Mouse (Mus musculus) limb, embryonic 14.5 days (tissue): ENCODE data around the gene Myct1. TPM values are rescaled to one million over a fixed set of nuclear protein-coding genes. Genes with fewer than 3 reads are reported as not detected.

Experiments
- ATAC-seq: fragments of 200-750 bp; cut with Nextera tagmentation; 2 replicates; pipeline ENCODE4 v1.8.0; 2017; ENCODE audit warnings: low read depth, moderate number of reproducible peaks, moderate TSS enrichment; ENCODE audit not compliant: low FRiP score
- DNase-seq: peaks from one replicate; pipeline ENCODE4 v3.0.0-alpha.2; 2015; ENCODE audit warnings: low spot score
- H3K27ac ChIP-seq: fragments of 300-500 bp; sonication (generic); replicated peaks from 2 replicates; pipeline ENCODE4 v1.5.1; 2014; ENCODE audit warnings: low read depth, mild to moderate bottlenecking, low read length, moderate library complexity, mixed read lengths
- H3K27me3 ChIP-seq: fragments of 300-500 bp; sonication (generic); 2 replicates; pipeline ENCODE4 v1.6.1; 2014; ENCODE audit warnings: low read length, mixed read lengths; ENCODE audit not compliant: control insufficient read depth, insufficient read depth
- H3K36me3 ChIP-seq: fragments of 300-500 bp; sonication (generic); 2 replicates; pipeline ENCODE4 v1.6.1; 2014; ENCODE audit warnings: mild to moderate bottlenecking, low read length, moderate library complexity, mixed read lengths; ENCODE audit not compliant: control insufficient read depth, insufficient read depth
- H3K4me1 ChIP-seq: fragments of 300-500 bp; sonication (generic); 2 replicates; pipeline ENCODE4 v1.6.1; 2014; ENCODE audit warnings: antibody characterized with exemption, low read length, mixed read lengths; ENCODE audit not compliant: control insufficient read depth, insufficient read depth
- H3K4me2 ChIP-seq: fragments of 300-500 bp; sonication (generic); replicated peaks from 2 replicates; pipeline ENCODE4 v1.6.1; 2014; ENCODE audit warnings: low read depth, mild to moderate bottlenecking, low read length, moderate library complexity; ENCODE audit not compliant: severe bottlenecking
- H3K4me3 ChIP-seq: fragments of 300-500 bp; sonication (generic); replicated peaks from 2 replicates; pipeline ENCODE4 v1.5.1; 2014; ENCODE audit warnings: low read length
- H3K9ac ChIP-seq: fragments of 300-500 bp; sonication (generic); 2 replicates; pipeline ENCODE4 v1.6.1; 2014; ENCODE audit warnings: mild to moderate bottlenecking, low read depth, low read length, moderate library complexity; ENCODE audit not compliant: severe bottlenecking
- H3K9me3 ChIP-seq: fragments of 300-500 bp; sonication (generic); 2 replicates; pipeline ENCODE4 v1.6.1; 2016; ENCODE audit warnings: low read length; ENCODE audit not compliant: control insufficient read depth
- POLR2A ChIP-seq: fragments of 200-500 bp; IDR thresholded peaks from 2 replicates; pipeline ENCODE4 v1.8.0; 2012; ENCODE audit warnings: inconsistent platforms, mild to moderate bottlenecking, moderate library complexity, borderline replicate concordance; ENCODE audit not compliant: insufficient read depth, insufficient read length; ENCODE audit errors: extremely low read depth
- WGBS: fragments of 180-500 bp; shearing (Covaris S2); extraction: QIAGEN DNeasy Blood & Tissue Kit; methylation state at CpG from one replicate; pipeline ENCODE4 v1.1.7; 2014; 5-methylcytosine and 5-hydroxymethylcytosine counted together
- polyA plus RNA-seq, 2 experiments: library from polyadenylated mRNA; depleted of rRNA in 1 of 2; stranded (reverse) in 1 of 2; unstranded in 1 of 2; fragments of >200 nt; fragmentation: Nextera tagmentation in 1 of 2; extraction: Ambion mirVana in 1 of 2; gene quantifications; 2 replicates each; pipeline versions ENCODE4 v1.2.1 to v1.2.3; 2012 to 2014

Myct1 gene
- polyA plus RNA-seq, 2 experiments: 3.6 to 3.9 TPM

GRCm38 (mm10) chr10:5639112-5639511, 45.5 kb downstream of the Myct1 start, which contains the start of gene Vip:
Vip (plus strand) TSS chr10:5639218.
- 29% methylated on average over 8 of the region's 8 CpGs for WGBS

More at GRCm38 (mm10) chr10:5639112-5639511, 45.5 kb downstream of the Myct1 start, which contains the start of gene Vip:
- DNase-seq (peak; percentile 58), ATAC-seq (no peak)
- Histone ChIP-seq H3K9me3 (no peaks in the 10 kb centered on the region), H3K27me3 (no peaks in the 10 kb centered on the region), H3K36me3 (no peaks in the 10 kb centered on the region), H3K27ac (no peak within 1 kb of the TSS), H3K4me3 (no peak within 1 kb of the TSS), H3K4me2 (no peak within 1 kb of the TSS), H3K9ac (no peak within 1 kb of the TSS), H3K4me1 (no peaks in the 10 kb centered on the region)
- TF ChIP-seq POLR2A: no peak

Other genes starting within 250 kb of the Myct1 start
- 11.3 and 12.0 TPM in 2 replicates for gene Syne1, start 42.3 kb upstream of the Myct1 start, polyA plus RNA-seq (2012; rRNA removed)
- 11.0 and 11.7 TPM in 2 replicates for gene Syne1, start 42.3 kb upstream of the Myct1 start, polyA plus RNA-seq (2014; fragmentation: Nextera tagmentation; extraction: Ambion mirVana)
- gene Vip, start 45.4 kb downstream of the Myct1 start, polyA plus RNA-seq (2012; rRNA removed): 0.06 and 0.08 TPM in 2 replicates
- not detected in 2 replicates for gene Vip, start 45.4 kb downstream of the Myct1 start, polyA plus RNA-seq (2014; fragmentation: Nextera tagmentation; extraction: Ambion mirVana)
- 30.4 and 43.5 TPM in 2 replicates for gene Fbxo5, start 211.8 kb downstream of the Myct1 start, polyA plus RNA-seq (2012; rRNA removed)
- 52.7 and 58.3 TPM in 2 replicates for gene Fbxo5, start 211.8 kb downstream of the Myct1 start, polyA plus RNA-seq (2014; fragmentation: Nextera tagmentation; extraction: Ambion mirVana)
- 5.1 and 10.0 TPM in 2 replicates for gene Mtrf1l, start 230.1 kb downstream of the Myct1 start, polyA plus RNA-seq (2012; rRNA removed)
- gene Mtrf1l, start 230.1 kb downstream of the Myct1 start, polyA plus RNA-seq (2014; fragmentation: Nextera tagmentation; extraction: Ambion mirVana): 17.3 and 17.7 TPM in 2 replicates